Mouse (Mus musculus): Measurements from ENCODE around the gene Nyap2.
"Not testable (repeated sequence)": the region's sequence is repeated elsewhere in the genome, so short reads cannot be mapped to it uniquely, and the experiment has no call there.

Nyap2 gene

DNA sequence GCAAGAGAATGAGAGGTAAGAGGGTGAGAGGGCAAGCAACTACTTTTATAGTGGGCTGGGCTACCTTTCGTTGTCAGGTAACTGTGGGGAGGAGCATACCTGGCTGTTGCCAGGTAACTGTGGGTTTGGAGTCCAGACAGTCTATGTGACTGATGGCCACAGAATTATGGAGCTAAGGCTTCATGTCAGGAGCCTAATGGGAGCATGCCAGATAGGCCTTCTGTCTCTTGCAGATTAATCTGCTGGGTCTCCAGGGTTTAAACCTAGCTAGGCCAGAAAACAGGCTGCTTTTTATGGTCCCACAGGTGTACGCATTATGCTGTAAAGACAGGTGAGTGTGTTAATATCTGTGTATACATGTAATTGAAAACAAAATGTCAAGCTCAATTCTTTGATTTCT is 132.8 kb downstream of the Nyap2 start:
- DNase-seq, result no peak

DNA sequence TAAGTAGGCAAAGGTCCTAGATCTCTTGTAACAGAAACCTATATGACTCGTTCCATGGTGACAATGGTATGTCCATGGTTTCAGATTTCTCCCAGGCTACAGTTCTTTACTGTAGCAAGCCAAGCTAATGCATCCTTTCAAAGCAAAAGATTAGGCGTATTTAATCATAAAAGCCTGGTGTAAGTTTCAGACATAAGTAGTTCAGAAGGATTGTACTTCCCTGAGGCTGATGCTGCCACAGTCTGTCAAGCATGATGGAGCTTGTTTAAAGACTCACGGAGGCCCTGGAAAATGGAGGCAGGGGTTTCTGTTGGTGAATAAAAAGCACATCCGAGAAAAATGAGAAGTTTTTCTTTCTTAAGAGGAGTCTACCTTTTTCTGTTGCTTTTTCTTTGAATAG is 134.7 kb downstream of the Nyap2 start:
- no peak for DNase-seq

DNA sequence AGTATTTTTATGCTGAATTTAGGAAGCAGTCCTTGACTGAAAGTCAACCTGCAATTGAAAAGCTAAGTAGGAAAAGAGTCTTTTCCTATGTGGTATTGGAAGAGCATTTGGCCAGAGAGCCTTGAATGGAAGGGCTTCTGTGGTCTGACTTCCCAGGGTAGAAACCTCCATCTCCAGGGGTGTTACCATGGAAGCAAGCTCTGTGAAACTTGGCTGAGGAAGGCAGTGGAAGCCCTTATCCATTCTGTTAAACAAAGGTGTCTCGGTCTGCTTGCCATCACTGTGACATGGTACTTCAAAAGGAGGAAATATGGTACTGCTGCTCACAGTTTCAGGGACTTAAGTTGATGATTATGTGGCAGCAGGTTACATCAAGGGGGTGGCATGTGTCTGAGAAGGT is 143.0 kb downstream of the Nyap2 start:
- no peak for DNase-seq

- DNase-seq, result no peak
These were observed 155.1 kb downstream of the Nyap2 start for GRCm38 (mm10) chr1:81231759-81232406.

DNA sequence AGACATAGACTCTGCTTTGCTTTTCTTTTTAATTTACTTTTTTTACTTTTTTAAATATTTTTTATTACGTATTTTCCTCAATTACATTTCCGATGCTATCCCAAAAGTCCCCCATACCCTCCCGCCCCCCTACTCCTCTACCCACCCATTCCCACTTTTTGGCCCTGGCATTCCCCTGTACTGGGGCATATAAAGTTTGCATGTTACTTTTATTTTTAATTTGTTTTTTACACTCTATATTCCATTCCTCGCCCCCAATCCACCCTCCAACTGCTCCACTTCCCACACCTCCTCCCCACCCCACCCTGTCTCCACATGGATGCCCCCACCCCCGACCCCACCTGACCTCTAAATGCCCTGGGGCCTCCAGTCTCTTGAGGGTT is 155.6 kb downstream of the Nyap2 start:
- DNase-seq, result not testable (repeated sequence)

DNA sequence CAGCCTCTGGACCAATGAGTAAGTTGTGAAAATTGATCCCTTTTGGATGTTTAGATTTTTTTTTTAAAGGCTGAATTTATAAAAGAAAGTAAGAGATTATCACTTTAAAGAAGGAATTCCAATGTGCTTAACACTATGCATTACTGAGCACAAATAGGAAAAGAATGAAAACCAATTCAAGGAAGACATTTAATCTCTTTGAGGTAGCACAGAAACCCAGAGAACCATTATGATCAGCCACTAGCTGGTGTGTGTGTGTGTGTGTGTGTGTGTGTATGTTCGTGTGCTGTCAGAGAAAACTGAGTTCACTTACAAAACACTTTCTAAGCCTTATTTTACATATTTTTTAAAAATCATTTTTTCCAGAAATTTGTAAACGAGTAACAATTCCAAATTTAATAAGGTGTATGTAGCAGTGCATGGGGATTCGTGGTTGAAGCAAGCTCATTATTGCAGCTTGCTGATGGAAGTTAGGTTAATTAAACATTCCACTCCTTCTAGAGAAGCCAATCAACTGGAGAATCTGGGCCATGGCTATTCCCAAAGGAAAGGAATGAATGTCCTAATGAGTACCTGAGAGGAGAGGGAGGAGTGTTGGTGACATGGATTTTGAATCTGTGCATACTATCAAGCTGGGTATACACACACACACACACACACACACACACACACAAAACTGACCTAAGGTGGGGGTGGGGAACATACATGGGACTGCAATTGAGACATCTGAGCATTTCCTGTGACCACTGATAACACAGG is 171.9 kb downstream of the Nyap2 start:
- no peak for DNase-seq

DNA sequence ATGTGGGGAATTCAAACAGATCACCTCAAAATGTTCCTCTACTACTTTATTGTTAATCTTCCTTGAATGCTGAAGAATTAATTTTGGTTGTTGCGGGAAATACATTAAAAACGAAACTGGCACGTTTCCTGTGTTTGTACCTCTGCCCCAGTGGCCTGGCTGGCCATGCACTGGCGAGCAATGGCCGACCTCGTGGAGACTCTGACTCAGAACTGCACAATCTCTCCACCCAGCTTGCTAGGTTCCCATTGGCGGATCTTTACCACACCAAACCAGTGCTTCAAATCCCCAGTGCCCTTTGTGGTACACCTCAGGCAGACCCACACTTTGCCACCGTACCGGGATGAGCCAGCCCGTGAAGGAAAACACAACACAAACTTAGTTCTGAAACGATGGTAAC is 173.3 kb downstream of the Nyap2 start:
- DNase-seq, result no peak

GRCm38 (mm10) chr1:81266441-81266840 is 189.7 kb downstream of the Nyap2 start:
- no peak for DNase-seq

DNA sequence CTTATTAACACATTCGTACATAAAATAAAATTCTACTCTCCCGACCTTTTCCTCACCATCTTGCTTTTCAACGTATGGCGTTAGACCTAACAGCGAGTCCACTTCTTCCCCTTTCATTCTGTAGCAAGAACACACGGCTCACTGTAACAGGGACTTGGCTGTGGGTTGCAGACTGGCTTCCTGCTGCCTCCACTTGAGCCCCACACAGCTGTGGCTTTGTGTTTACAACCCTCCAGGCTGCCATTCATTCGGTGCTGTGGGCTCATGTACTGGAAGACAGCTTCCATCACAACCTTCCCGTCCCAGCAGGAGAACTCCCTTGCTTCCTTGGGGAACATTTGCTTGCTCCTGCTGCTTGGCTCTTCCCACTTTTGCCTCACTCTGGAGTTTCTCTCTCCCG is 204.2 kb downstream of the Nyap2 start:
- peak; percentile 28 to 33 for DNase-seq

DNA sequence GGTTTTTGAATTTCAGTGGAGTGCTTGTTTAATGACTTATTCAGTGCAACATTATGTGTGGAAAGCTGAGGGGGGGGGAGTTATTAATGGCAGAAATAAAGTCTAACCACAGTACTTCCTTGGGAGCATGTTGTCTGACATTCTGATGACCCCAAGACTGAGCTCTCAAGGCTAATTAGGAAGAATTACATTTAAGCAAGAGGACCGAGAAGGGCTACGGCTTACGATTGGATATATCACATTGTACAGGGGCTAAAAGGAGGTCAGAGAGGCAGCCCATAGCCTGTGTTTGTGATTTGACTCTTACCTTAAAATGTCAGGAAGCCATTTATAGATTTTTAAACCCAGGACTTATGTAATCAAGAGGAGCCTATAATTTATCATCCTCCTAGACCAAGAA is 208.9 kb downstream of the Nyap2 start:
- DNase-seq, result no peak

DNA sequence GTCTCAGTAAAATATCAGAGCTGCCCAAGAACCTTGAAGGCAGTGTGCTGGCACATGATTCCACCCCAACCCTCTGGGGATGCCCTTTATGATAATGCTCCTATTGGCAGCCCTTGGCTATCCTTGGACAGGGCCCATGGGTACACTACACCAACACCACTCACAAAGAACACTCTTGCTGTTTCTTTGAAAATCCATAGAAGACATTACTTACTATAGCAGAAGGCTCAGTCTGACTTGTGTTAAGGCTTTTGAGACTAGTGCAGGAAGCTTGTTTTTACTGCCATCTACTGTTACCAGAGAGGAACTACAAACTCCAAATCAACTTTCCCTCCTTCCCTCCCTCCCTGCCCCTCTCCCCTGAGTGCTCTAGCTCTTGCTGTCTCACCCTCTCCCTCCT is 210.3 kb downstream of the Nyap2 start:
- no peak for DNase-seq

DNA sequence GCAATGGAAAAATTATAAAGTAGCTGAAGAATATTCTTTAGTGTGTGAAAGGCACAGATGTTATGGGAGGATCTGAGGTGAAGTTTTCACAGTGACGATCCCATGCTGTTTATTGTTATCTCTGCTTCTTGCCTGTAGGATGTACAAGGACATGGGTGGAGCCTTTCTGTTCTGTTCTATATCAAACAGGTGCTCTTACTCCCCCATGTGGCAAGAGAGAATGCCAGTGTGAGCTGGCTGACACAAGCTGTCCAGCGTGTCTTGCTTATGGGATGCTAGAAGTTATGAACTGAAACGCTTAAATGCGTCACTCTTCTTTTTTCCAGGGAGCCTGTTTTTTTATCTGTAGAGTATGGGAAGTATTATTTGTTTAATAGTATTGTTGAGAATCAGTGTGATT is 224.0 kb downstream of the Nyap2 start:
- peak in 1 of 2 experiments; percentile 15 for DNase-seq

DNA sequence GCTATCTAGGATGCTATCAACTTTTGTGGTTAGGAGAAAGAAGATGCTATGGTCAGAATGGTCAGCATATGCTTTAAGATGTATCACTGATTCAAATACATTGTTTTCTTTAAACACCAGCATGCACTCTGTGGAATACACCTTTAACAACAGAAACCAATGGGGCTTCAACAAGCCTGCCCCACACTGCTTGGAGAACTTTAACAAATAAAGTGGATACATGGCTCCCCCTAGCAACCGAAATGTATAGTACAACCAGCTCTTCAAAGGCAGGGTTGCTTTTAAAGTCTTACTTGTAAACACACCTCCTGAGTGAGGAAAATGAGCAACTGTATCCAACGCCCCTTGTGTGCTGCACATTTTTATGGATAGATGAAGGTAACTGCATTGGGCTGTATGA is 224.9 kb downstream of the Nyap2 start:
- DNase-seq, result peak in 1 of 2 experiments; percentile 26

- peak in 1 of 2 experiments; percentile 9 for DNase-seq
These were observed 226.6 kb downstream of the Nyap2 start for GRCm38 (mm10) chr1:81303389-81303788.

DNA sequence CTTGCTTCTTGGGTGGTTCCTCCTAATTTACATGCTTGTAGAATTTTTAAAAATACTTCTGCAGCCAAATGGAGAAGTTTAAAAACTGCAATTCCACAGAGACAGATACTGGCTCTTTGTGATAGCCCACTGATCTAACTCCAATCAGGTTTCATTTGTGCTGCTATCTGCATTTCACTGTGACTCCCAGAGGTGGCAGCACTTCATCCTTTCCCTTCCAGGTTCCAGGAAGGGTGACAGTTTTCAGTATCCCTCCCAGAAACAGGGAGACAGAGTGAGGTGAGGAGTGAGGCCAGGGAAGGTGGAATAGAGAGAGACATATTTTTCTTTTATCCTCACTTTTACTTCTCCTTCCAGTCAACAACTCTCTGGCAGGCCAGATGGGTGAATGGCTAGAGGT is 230.7 kb downstream of the Nyap2 start:
- DNase-seq, result no peak

DNA sequence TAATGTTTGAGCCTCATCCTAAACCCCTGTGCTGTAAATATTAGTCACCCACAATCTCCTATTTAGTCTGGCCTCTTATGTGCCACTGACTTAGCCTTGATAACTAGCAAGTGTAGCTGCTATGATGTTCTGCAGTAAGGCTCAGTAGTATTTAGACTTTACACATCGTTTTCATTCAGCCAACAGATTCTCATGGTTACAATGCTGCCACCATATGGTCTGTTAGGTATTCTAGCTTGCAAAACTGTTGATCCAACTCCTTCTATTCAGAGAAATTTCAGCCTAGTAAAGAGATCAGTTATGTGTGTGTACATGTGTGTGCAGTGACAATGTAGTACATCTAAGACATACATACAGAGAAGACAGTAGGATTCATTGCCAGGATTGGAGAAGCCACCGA is 231.2 kb downstream of the Nyap2 start:
- no peak for DNase-seq

GRCm38 (mm10) chr1:81310087-81310626 is 233.4 kb downstream of the Nyap2 start:
- DNase-seq, result peak; percentile 24 to 32

DNA sequence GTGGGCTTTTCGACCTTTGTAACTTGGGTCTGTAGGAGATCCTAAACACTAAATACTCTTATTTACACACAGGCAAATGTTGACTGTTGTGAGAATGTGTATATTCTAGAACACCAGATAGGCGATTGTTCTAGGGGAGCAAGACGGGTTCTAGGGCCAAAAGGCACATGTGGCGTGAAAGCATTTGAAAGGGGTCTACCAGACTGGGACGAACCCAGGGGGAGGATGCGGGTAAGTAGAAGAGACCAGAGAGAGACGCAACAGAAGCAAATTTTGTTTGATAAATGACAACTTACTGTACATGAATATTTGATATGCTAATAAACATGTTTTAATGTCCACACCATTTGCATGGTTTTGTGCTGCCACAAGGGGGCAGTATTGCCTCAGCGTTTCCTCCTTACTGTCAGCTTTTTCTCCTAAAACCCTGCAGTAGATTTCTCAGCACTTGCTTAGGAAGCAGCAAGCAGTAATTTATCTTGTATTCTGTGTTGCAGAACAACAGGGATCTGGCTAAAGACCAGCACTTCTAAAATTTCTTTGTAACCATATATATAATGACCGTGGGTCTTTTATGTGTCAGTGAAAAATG is 239.7 kb downstream of the Nyap2 start:
- peak; percentile 15 to 36 for DNase-seq

GRCm38 (mm10) chr1:81316995-81317413 is 240.3 kb downstream of the Nyap2 start:
- no peak for DNase-seq

DNA sequence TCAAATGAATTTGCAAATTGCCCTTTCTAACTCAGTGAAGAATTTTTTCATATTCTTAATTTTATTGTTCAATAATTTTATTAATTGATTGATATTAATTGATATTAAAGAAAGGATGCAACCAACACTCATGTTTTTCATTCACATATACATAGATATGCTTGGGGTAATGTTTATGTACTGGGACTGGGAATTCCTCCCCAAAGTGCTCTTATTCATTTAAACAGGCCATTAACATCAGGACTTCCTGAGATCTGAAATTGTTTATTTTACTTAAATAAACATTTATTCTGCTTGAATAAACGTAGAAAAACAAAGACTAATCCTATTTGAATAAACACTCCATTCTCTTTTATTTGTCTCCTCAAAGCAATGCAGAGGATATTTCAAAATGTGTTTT is 311.0 kb downstream of the Nyap2 start:
- no peak for DNase-seq
